19 mouse cellular contexts compared by ENCODE assay signal in the genomic region with DNA sequence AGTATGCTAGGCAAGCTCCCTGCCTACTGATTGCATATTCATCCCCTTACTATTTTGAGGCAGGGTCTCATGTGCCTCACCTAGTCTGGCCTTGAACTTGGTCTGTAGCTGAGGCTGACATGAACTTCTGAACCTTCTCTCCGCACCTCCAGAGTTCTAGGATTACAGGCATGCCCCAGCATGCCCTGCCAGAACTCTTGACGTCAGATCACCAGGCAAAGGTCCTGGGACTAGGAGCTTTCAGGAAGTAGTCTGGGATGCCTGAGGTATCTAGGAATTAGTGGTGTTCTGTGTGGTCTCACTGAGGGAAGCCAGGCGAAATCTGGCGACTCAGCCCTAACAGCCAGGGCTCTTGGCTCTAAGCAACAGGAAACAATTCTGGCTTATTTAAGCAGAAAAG.
A peak's percentile ranks its signal among the peaks of the same experiment; 100 is the strongest.
DNase-seq lines count a peak whose midpoint lies in the region; ATAC-seq and TF ChIP-seq lines count a peak whose summit lies in the region.
"Had no signal": no experiment of that assay in that cellular context is flagged by ENCODE, and none has a peak within 500 bp of the region (broad histone marks: within the 10 kb centered on the region; RNA-seq: fewer than 3 reads in every experiment).

No protein-coding gene starts in this region.

- H3K9me3 ChIP-seq in kidney, embryonic 16.5 days (ENCODE audit: low read length): no peaks in the 10 kb centered on the region
- H3K9me3 ChIP-seq: forebrain, embryonic 13.5 days; heart, embryonic 15.5 days; hindbrain, embryonic 10.5 days; limb, embryonic 13.5 days; liver, embryonic 15.5 days; midbrain, embryonic 12.5 days had no signal

- peak; percentile 19 for DNase-seq in gastrocnemius, adult 2 months
- DNase-seq in gastrocnemius, postnatal 14 days: no peak
- DNase-seq in kidney, adult 9 months: peak; percentile 26
- peak; percentile 26 for DNase-seq in Muller cell, postnatal 12 days (ENCODE audit: inconsistent ontology term)
- no peak for DNase-seq in cerebellum, postnatal 25 days
- DNase-seq in neural tube, embryonic 10.5 days (ENCODE audit: extremely low spot score, low spot score): no peak
- DNase-seq: cerebellum, adult 2 months; gastrocnemius, postnatal 10 days; heart, adult 2 months had no signal

- ATAC-seq in kidney, embryonic 16.5 days (ENCODE audit: low FRiP score, low TSS enrichment): no peak
- ATAC-seq: forebrain, embryonic 13.5 days had no signal

- TF ChIP-seq CTCF in gastrocnemius, adult 2 months (IDR thresholded peaks at IDR 0.05): no peak
- TF ChIP-seq CTCF in embryonic fibroblast, embryonic 13.5 days (IDR thresholded peaks at IDR 0.05; ENCODE audit: borderline replicate concordance, insufficient read depth, low read length): no peak

- no peak overlapping the region for H3K4me3 ChIP-seq in gastrocnemius, adult 2 months
- no peak overlapping the region for H3K4me3 ChIP-seq in kidney, embryonic 16.5 days (ENCODE audit: low read length)
- H3K4me3 ChIP-seq in embryonic fibroblast, embryonic 13.5 days (ENCODE audit: insufficient read depth, low read length): no peak overlapping the region
- H3K4me3 ChIP-seq: forebrain, embryonic 13.5 days; heart, adult 2 months; heart, embryonic 15.5 days; hindbrain, embryonic 10.5 days; limb, embryonic 13.5 days; liver, embryonic 15.5 days; midbrain, embryonic 12.5 days; neural tube, embryonic 12.5 days had no signal

- H3K4me1 ChIP-seq in kidney, embryonic 16.5 days (ENCODE audit: insufficient read depth, low read length): no peaks in the 10 kb centered on the region
- no peaks in the 10 kb centered on the region for H3K4me1 ChIP-seq in embryonic fibroblast, embryonic 13.5 days (ENCODE audit: control insufficient read depth, insufficient read depth, low read length)
- H3K4me1 ChIP-seq: heart, embryonic 15.5 days; limb, embryonic 13.5 days; midbrain, embryonic 12.5 days; neural tube, embryonic 12.5 days had no signal

- no peaks in the 10 kb centered on the region for H3K36me3 ChIP-seq in kidney, embryonic 16.5 days (ENCODE audit: insufficient read depth, low read length)
- H3K36me3 ChIP-seq: heart, embryonic 15.5 days; hindbrain, embryonic 10.5 days; limb, embryonic 13.5 days; liver, embryonic 15.5 days; midbrain, embryonic 12.5 days; neural tube, embryonic 12.5 days had no signal

- H3K4me2 ChIP-seq in kidney, embryonic 16.5 days (replicated peaks; ENCODE audit: low read depth, low read length): no peak overlapping the region
- H3K4me2 ChIP-seq: forebrain, embryonic 13.5 days; heart, embryonic 15.5 days; limb, embryonic 13.5 days; liver, embryonic 15.5 days; midbrain, embryonic 12.5 days; neural tube, embryonic 12.5 days had no signal

- 47% methylated on average over 4 of the region's 4 CpGs for WGBS in kidney, embryonic 16.5 days

- TF ChIP-seq POLR2A in embryonic fibroblast, embryonic 13.5 days (IDR thresholded peaks at IDR 0.05; ENCODE audit: low read depth, low read length): no peak

- intact Hi-C loops in gastrocnemius, adult 2 months (cut with DNase I): no loop called here
- intact Hi-C loops in gastrocnemius, postnatal 14 days (cut with DNase I; ENCODE audit: low total_unique reads): no loop called here

- no peaks in the 10 kb centered on the region; the same call in 1 of the 2 replicates for H3K27me3 ChIP-seq in kidney, embryonic 16.5 days (ENCODE audit: insufficient read depth, low read length)
- H3K27me3 ChIP-seq: forebrain, embryonic 13.5 days; heart, embryonic 15.5 days; neural tube, embryonic 12.5 days had no signal

- H3K9ac ChIP-seq in kidney, embryonic 16.5 days (replicated peaks; ENCODE audit: low read length): no peak overlapping the region
- H3K9ac ChIP-seq: forebrain, embryonic 13.5 days; heart, embryonic 15.5 days; limb, embryonic 13.5 days; liver, embryonic 15.5 days; midbrain, embryonic 12.5 days; neural tube, embryonic 12.5 days had no signal

- no peak overlapping the region for H3K27ac ChIP-seq in gastrocnemius, adult 2 months
- no peak overlapping the region for H3K27ac ChIP-seq in kidney, embryonic 16.5 days (ENCODE audit: low read length)
- peak overlapping the region; percentile 43; the same call in 1 of the 2 replicates for H3K27ac ChIP-seq in embryonic fibroblast, embryonic 13.5 days (ENCODE audit: insufficient read depth, low read length)
- H3K27ac ChIP-seq: forebrain, embryonic 13.5 days; heart, adult 2 months; heart, embryonic 15.5 days; hindbrain, embryonic 10.5 days; limb, embryonic 13.5 days; liver, embryonic 15.5 days; midbrain, embryonic 12.5 days; neural tube, embryonic 12.5 days; stomach, postnatal 0 days had no signal

Comparison
In these comparisons a context has a peak if more than half of its experiments do, and no peak if none do; other contexts are left out.
1. DNase-seq: peak in gastrocnemius, adult 2 months (single experiment), kidney, adult 9 months (single experiment) and Muller cell, postnatal 12 days (single experiment); none in gastrocnemius, postnatal 14 days (single experiment), cerebellum, postnatal 25 days (0 of 2) and neural tube, embryonic 10.5 days (single experiment).